Mouse (Mus musculus) intestine, postnatal 0 days (tissue): ENCODE results near the gene Lbp. TPM values are rescaled to one million over a fixed set of nuclear protein-coding genes. Genes with fewer than 3 reads are reported as not detected.

Experiments
- ATAC-seq: fragments of 200-750 bp; cut with Nextera tagmentation; 2 replicates; pipeline ENCODE4 v1.8.0; 2017; ENCODE audit warnings: mild to moderate bottlenecking, moderate TSS enrichment, moderate library complexity
- H3K27ac ChIP-seq: fragments of 300-500 bp; sonication (generic); 2 replicates; pipeline ENCODE4 v1.5.1; 2014; ENCODE audit warnings: mild to moderate bottlenecking, low read depth, low read length, moderate library complexity
- H3K27me3 ChIP-seq: fragments of 300-500 bp; sonication (generic); replicated peaks from 2 replicates; pipeline ENCODE4 v1.6.1; 2014; ENCODE audit warnings: low read length, mixed read lengths; ENCODE audit not compliant: control insufficient read depth, insufficient read depth
- H3K36me3 ChIP-seq: fragments of 300-500 bp; sonication (generic); 2 replicates; pipeline ENCODE4 v1.6.1; 2014; ENCODE audit warnings: mild to moderate bottlenecking, moderate library complexity; ENCODE audit not compliant: control insufficient read depth, insufficient read depth
- H3K4me1 ChIP-seq: fragments of 300-500 bp; sonication (generic); replicated peaks from 2 replicates; pipeline ENCODE4 v1.6.1; 2014; ENCODE audit warnings: antibody characterized with exemption, low read length, mixed read lengths; ENCODE audit not compliant: control insufficient read depth, insufficient read depth
- H3K4me2 ChIP-seq: fragments of 300-500 bp; sonication (generic); replicated peaks from 2 replicates; pipeline ENCODE4 v1.6.1; 2014; ENCODE audit warnings: low read depth, mild to moderate bottlenecking, moderate library complexity
- H3K4me3 ChIP-seq: fragments of 300-500 bp; sonication (generic); 2 replicates; pipeline ENCODE4 v1.5.1; 2014; ENCODE audit warnings: low read depth, low read length
- H3K9ac ChIP-seq: fragments of 300-500 bp; sonication (generic); 2 replicates; pipeline ENCODE4 v1.6.1; 2014; ENCODE audit warnings: mild to moderate bottlenecking, low read depth, low read length
- H3K9me3 ChIP-seq: fragments of 300-500 bp; sonication (generic); 2 replicates; pipeline ENCODE4 v1.6.1; 2016; ENCODE audit warnings: mixed run types; ENCODE audit not compliant: control insufficient read depth
- CTCF ChIP-seq: sonication (generic); IDR thresholded peaks from 2 replicates; pipeline ENCODE4 v1.5.1; 2016; ENCODE audit warnings: low read depth, mild to moderate bottlenecking, control low read depth, antibody characterized with exemption, moderate library complexity
- WGBS: fragments of 180-500 bp; shearing (Covaris S2); extraction: QIAGEN DNeasy Blood & Tissue Kit; methylation state at CpG from one replicate; pipeline ENCODE4 v1.1.7; 2014; 5-methylcytosine and 5-hydroxymethylcytosine counted together
- polyA plus RNA-seq: library from polyadenylated mRNA; unstranded; fragments of >200 nt; fragmentation: Nextera tagmentation; extraction: Ambion mirVana; gene quantifications from 2 replicates; pipeline ENCODE4 v1.2.1, GENCODE M21; 2015

The Lbp gene
- polyA plus RNA-seq, 1 experiment from 2014 or later: 4.9 TPM

GRCm38 (mm10) chr2:158337698-158338097 is 31.4 kb downstream of the Lbp start:
- Histone ChIP-seq H3K4me1 (no peaks in the 10 kb centered on the region), H3K4me3 (no peak overlapping the region), H3K4me2 (no peak overlapping the region), H3K9me3 (no peaks in the 10 kb centered on the region), H3K27ac (no peak overlapping the region), H3K36me3 (no peaks in the 10 kb centered on the region), H3K27me3 (peaks cover 2% of the 10 kb centered on the region; the same call in 1 of the 2 replicates), H3K9ac (no peak overlapping the region)
- no peak for ATAC-seq
- TF ChIP-seq CTCF: no peak
- WGBS: 44% methylated on average over 10 of the region's 10 CpGs

GRCm38 (mm10) chr2:158339948-158340564 is 33.8 kb downstream of the Lbp start:
- Histone ChIP-seq H3K4me3 (no peak overlapping the region), H3K36me3 (no peaks in the 10 kb centered on the region), H3K4me2 (no peak overlapping the region), H3K9ac (no peak overlapping the region), H3K27ac (no peak overlapping the region), H3K27me3 (peaks cover 2% of the 10 kb centered on the region; the same call in 1 of the 2 replicates), H3K4me1 (no peaks in the 10 kb centered on the region), H3K9me3 (no peaks in the 10 kb centered on the region)
- 39% methylated on average over 11 of the region's 11 CpGs for WGBS
- ATAC-seq: no peak
- peak; percentile 92 for TF ChIP-seq CTCF

GRCm38 (mm10) chr2:158341324-158341723 is 35.0 kb downstream of the Lbp start:
- ATAC-seq: no peak
- Histone ChIP-seq H3K9me3 (no peaks in the 10 kb centered on the region), H3K9ac (no peak overlapping the region), H3K27me3 (no peaks in the 10 kb centered on the region; the same call in 1 of the 2 replicates), H3K27ac (no peak overlapping the region), H3K36me3 (no peaks in the 10 kb centered on the region), H3K4me2 (no peak overlapping the region), H3K4me3 (no peak overlapping the region), H3K4me1 (no peaks in the 10 kb centered on the region)
- 51% methylated on average over 2 of the region's 2 CpGs for WGBS
- no peak for TF ChIP-seq CTCF

GRCm38 (mm10) chr2:158343495-158343894 is 37.2 kb downstream of the Lbp start:
- no peak overlapping the region for H3K27ac ChIP-seq
- H3K4me1 ChIP-seq: no peaks in the 10 kb centered on the region
- no peak for TF ChIP-seq CTCF
- no peaks in the 10 kb centered on the region for H3K9me3 ChIP-seq
- no peak overlapping the region for H3K9ac ChIP-seq
- WGBS: 84% methylated on average over 5 of the region's 5 CpGs
- no peak overlapping the region for H3K4me2 ChIP-seq
- ATAC-seq: no peak
- no peaks in the 10 kb centered on the region for H3K36me3 ChIP-seq
- no peaks in the 10 kb centered on the region for H3K27me3 ChIP-seq
- no peak overlapping the region for H3K4me3 ChIP-seq

- 66% methylated on average over 6 of the region's 6 CpGs for WGBS
These were observed 40.2 kb downstream of the Lbp start for GRCm38 (mm10) chr2:158346467-158346866.

GRCm38 (mm10) chr2:158347868-158348267 is 41.6 kb downstream of the Lbp start:
- 2% methylated on average over 6 of the region's 6 CpGs for WGBS
- H3K27me3 ChIP-seq: no peaks in the 10 kb centered on the region
- no peak overlapping the region for H3K9ac ChIP-seq

More at GRCm38 (mm10) chr2:158346467-158346866, 40.2 kb downstream of the Lbp start:
- Histone ChIP-seq H3K9me3 (no peaks in the 10 kb centered on the region), H3K4me2 (no peak overlapping the region), H3K4me3 (no peak overlapping the region), H3K9ac (no peak overlapping the region), H3K27me3 (no peaks in the 10 kb centered on the region), H3K36me3 (no peaks in the 10 kb centered on the region), H3K27ac (no peak overlapping the region), H3K4me1 (no peaks in the 10 kb centered on the region)
- no peak for TF ChIP-seq CTCF
- ATAC-seq: no peak

More at GRCm38 (mm10) chr2:158347868-158348267, 41.6 kb downstream of the Lbp start:
- H3K4me3 ChIP-seq: no peak overlapping the region
- no peaks in the 10 kb centered on the region for H3K36me3 ChIP-seq
- peak; percentile 90 for TF ChIP-seq CTCF
- ATAC-seq: 0 out of 2 replicates have a peak, but pooled peaks have one; percentile 31
- H3K4me2 ChIP-seq: no peak overlapping the region
- no peak overlapping the region for H3K27ac ChIP-seq
- no peaks in the 10 kb centered on the region for H3K9me3 ChIP-seq
- H3K4me1 ChIP-seq: no peaks in the 10 kb centered on the region
